Mouse (Mus musculus): ENCODE results near the gene Rapgef5. TPM values are rescaled to one million over a fixed set of nuclear protein-coding genes. Genes with fewer than 3 reads are reported as not detected.
A peak's percentile ranks its signal among the peaks of the same experiment; 100 is the strongest.

The Rapgef5 gene
- 11.7 and 12.4 TPM in 2 replicates for polyA plus RNA-seq (2014; fragmentation: Nextera tagmentation; extraction: Ambion mirVana)

- Histone ChIP-seq H3K4me3 (ENCODE audit: low read depth, low read length) (no peak within 1 kb of the TSS), H3K36me3 (ENCODE audit: control insufficient read depth, insufficient read depth, low read length) (no peaks in the 10 kb centered on the region), H3K9ac (ENCODE audit: low read depth, low read length) (no peak within 1 kb of the TSS), H3K9me3 (ENCODE audit: control insufficient read depth, low read length) (no peaks in the 10 kb centered on the region), H3K4me1 (ENCODE audit: control insufficient read depth, insufficient read depth, low read length) (no peaks in the 10 kb centered on the region), H3K4me2 (ENCODE audit: low read depth, low read length) (no peak within 1 kb of the TSS), H3K27me3 (replicated peaks; ENCODE audit: control insufficient read depth, insufficient read depth, low read length) (no peaks in the 10 kb centered on the region), H3K27ac (replicated peaks; ENCODE audit: low read depth, low read length) (no peak within 1 kb of the TSS)
- ATAC-seq (ENCODE audit: low read depth) (no peak), DNase-seq (ENCODE audit: low spot score) (no peak)
- WGBS: 87% methylated on average over 2 of the region's 2 CpGs
These were observed at the start of gene Rapgef5 for GRCm38 (mm10) chr12:117516179-117516578. Rapgef5 (plus strand) TSS chr12:117516479.

GRCm38 (mm10) chr12:117468329-117468728, 48.0 kb upstream of the Rapgef5 start:
- no peak for DNase-seq (ENCODE audit: low spot score)
- Histone ChIP-seq H3K27me3 (replicated peaks; ENCODE audit: control insufficient read depth, insufficient read depth, low read length) (no peaks in the 10 kb centered on the region), H3K4me2 (ENCODE audit: low read depth, low read length) (no peak overlapping the region), H3K4me1 (ENCODE audit: control insufficient read depth, insufficient read depth, low read length) (no peaks in the 10 kb centered on the region), H3K27ac (replicated peaks; ENCODE audit: low read depth, low read length) (no peak overlapping the region), H3K9me3 (ENCODE audit: control insufficient read depth, low read length) (0 out of 2 replicates have a peak, but pooled peaks cover 4% of the 10 kb centered on the region), H3K9ac (ENCODE audit: low read depth, low read length) (no peak overlapping the region), H3K4me3 (ENCODE audit: low read depth, low read length) (no peak overlapping the region), H3K36me3 (ENCODE audit: control insufficient read depth, insufficient read depth, low read length) (no peaks in the 10 kb centered on the region)
- WGBS: 60% methylated on average over 5 of the region's 5 CpGs
- ATAC-seq (ENCODE audit: low read depth): no peak

- H3K4me1 ChIP-seq (ENCODE audit: control insufficient read depth, insufficient read depth, low read length): no peaks in the 10 kb centered on the region
- H3K9me3 ChIP-seq (ENCODE audit: control insufficient read depth, low read length): no peaks in the 10 kb centered on the region
- WGBS: 57% methylated on average over 3 of the region's 3 CpGs
- H3K27me3 ChIP-seq (replicated peaks; ENCODE audit: control insufficient read depth, insufficient read depth, low read length): no peaks in the 10 kb centered on the region
- H3K36me3 ChIP-seq (ENCODE audit: control insufficient read depth, insufficient read depth, low read length): no peaks in the 10 kb centered on the region
- no peak overlapping the region for H3K9ac ChIP-seq (ENCODE audit: low read depth, low read length)
- DNase-seq (ENCODE audit: low spot score) (no peak), ATAC-seq (ENCODE audit: low read depth) (no peak)
- H3K4me3 ChIP-seq (ENCODE audit: low read depth, low read length): no peak overlapping the region
- no peak overlapping the region for H3K27ac ChIP-seq (replicated peaks; ENCODE audit: low read depth, low read length)
- H3K4me2 ChIP-seq (ENCODE audit: low read depth, low read length): no peak overlapping the region
These were observed 37.3 kb upstream of the Rapgef5 start for GRCm38 (mm10) chr12:117479014-117479413.

- Histone ChIP-seq H3K27me3 (replicated peaks; ENCODE audit: control insufficient read depth, insufficient read depth, low read length) (no peaks in the 10 kb centered on the region), H3K4me2 (ENCODE audit: low read depth, low read length) (no peak overlapping the region), H3K4me1 (ENCODE audit: control insufficient read depth, insufficient read depth, low read length) (no peaks in the 10 kb centered on the region), H3K27ac (replicated peaks; ENCODE audit: low read depth, low read length) (no peak overlapping the region), H3K9ac (ENCODE audit: low read depth, low read length) (no peak overlapping the region), H3K36me3 (ENCODE audit: control insufficient read depth, insufficient read depth, low read length) (no peaks in the 10 kb centered on the region), H3K4me3 (ENCODE audit: low read depth, low read length) (no peak overlapping the region), H3K9me3 (ENCODE audit: control insufficient read depth, low read length) (no peaks in the 10 kb centered on the region)
- DNase-seq (ENCODE audit: low spot score) (no peak), ATAC-seq (ENCODE audit: low read depth) (no peak)
- 58% methylated on average over 7 of the region's 7 CpGs for WGBS
These were observed 36.6 kb upstream of the Rapgef5 start for GRCm38 (mm10) chr12:117479680-117480079.

DNA sequence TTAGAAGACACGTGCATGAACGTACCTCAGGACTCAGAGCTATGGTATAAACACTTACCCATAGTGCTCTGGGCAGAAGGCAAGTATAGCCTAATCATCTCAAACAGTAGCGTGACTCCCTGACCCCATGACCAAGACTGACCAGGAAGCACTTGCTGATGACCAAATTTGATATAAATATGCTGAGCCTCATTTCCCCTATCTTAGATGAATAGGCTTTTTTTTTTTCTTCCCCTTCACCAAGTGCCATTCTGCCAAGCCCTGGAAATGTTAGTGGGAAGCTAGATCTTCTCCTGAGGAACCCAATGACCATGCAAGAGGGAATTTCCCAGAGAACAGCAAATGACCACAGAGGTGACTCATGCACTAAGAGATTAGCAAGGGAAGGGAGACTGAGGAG, 35.3 kb upstream of the Rapgef5 start:
- Histone ChIP-seq H3K4me3 (ENCODE audit: low read depth, low read length) (no peak overlapping the region), H3K4me1 (ENCODE audit: control insufficient read depth, insufficient read depth, low read length) (no peaks in the 10 kb centered on the region), H3K27ac (replicated peaks; ENCODE audit: low read depth, low read length) (no peak overlapping the region), H3K9ac (ENCODE audit: low read depth, low read length) (no peak overlapping the region), H3K9me3 (ENCODE audit: control insufficient read depth, low read length) (no peaks in the 10 kb centered on the region), H3K27me3 (replicated peaks; ENCODE audit: control insufficient read depth, insufficient read depth, low read length) (no peaks in the 10 kb centered on the region), H3K36me3 (ENCODE audit: control insufficient read depth, insufficient read depth, low read length) (no peaks in the 10 kb centered on the region), H3K4me2 (ENCODE audit: low read depth, low read length) (no peak overlapping the region)
- WGBS: 75% methylated on average over 3 of the region's 3 CpGs
- DNase-seq (ENCODE audit: low spot score): no peak
- no peak for ATAC-seq (ENCODE audit: low read depth)

DNA sequence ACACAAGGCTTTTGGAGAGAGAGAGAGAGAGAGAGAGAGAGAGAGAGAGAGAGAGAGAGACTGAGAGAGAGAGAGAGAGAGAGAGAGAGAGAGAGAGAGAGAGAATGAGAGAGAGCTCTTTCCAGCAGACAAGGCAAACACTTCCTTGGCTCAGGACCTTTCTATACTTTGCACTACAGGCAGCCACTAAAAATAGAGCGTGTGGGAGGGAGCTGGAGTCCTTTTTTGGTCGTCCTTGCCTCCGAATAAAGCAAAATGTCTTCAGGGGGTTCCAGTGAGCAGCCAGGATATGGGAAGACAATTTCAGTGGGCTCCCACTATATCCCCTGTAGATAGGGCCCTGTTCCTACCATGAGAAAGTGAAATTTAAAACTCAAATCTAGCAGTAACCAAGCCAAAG, 33.6 kb upstream of the Rapgef5 start:
- no peak overlapping the region for H3K4me2 ChIP-seq (ENCODE audit: low read depth, low read length)
- peak; percentile 35 for DNase-seq (ENCODE audit: low spot score)
- no peak overlapping the region for H3K27ac ChIP-seq (replicated peaks; ENCODE audit: low read depth, low read length)
- ATAC-seq (ENCODE audit: low read depth): no peak
- 18% methylated on average over 3 of the region's 3 CpGs for WGBS
- no peaks in the 10 kb centered on the region for H3K9me3 ChIP-seq (ENCODE audit: control insufficient read depth, low read length)
- no peaks in the 10 kb centered on the region for H3K27me3 ChIP-seq (replicated peaks; ENCODE audit: control insufficient read depth, insufficient read depth, low read length)
- H3K9ac ChIP-seq (ENCODE audit: low read depth, low read length): no peak overlapping the region
- H3K4me3 ChIP-seq (ENCODE audit: low read depth, low read length): no peak overlapping the region
- H3K4me1 ChIP-seq (ENCODE audit: control insufficient read depth, insufficient read depth, low read length): peaks cover 11% of the 10 kb centered on the region; the same call in 1 of the 2 replicates
- H3K36me3 ChIP-seq (ENCODE audit: control insufficient read depth, insufficient read depth, low read length): no peaks in the 10 kb centered on the region

DNA sequence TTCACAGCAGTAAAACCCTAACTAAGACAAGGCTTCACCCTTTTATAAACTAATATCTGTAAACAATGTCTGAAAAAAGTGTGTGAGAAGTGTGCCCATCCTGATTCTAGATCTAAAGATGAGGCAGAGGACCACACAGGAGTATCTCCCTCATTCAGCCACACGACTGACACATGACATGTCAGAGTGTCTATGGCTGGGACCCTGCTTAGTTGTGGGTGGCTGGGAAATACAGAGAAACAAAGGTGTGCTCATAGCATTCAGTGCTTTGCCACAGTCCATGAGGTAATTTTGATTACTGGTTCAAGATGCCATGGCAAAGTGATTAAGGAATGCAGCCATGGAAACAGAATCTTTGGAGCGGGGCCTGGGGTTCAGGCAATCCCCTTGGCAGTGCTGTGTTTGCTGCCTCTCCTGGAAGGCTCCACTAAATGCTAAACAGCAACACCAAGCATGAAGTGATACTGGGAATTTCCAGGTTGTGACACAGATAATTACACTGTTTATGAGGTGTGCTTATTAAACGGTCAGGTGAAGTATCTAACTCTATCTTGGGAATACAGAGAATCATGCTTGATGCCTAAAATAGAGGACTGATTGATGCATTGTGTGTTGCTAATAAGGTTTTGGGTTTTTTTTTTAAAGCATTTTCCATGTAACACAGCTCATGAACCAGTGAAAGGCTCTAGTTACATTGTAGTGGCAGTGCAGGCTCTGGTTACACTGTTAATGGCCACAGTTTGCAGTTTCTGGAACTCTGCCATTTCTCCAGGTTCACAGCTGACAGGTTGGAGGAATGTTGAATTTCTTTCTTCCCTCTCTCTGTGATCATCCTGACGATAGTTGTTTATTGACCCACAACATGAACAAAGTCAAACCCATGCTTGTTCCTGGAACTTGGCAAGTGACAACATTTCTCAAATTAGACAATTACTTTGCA, 29.9 kb upstream of the Rapgef5 start:
- no peak overlapping the region for H3K4me3 ChIP-seq (ENCODE audit: low read depth, low read length)
- DNase-seq (ENCODE audit: low spot score) (peak; percentile 84), ATAC-seq (ENCODE audit: low read depth) (peak; percentile 85)
- H3K9ac ChIP-seq (ENCODE audit: low read depth, low read length): no peak overlapping the region
- H3K4me1 ChIP-seq (ENCODE audit: control insufficient read depth, insufficient read depth, low read length): peaks cover 11% of the 10 kb centered on the region; the same call in 1 of the 2 replicates
- WGBS: 45% methylated on average over 4 of the region's 4 CpGs
- H3K4me2 ChIP-seq (ENCODE audit: low read depth, low read length): no peak overlapping the region
- H3K27me3 ChIP-seq (replicated peaks; ENCODE audit: control insufficient read depth, insufficient read depth, low read length): no peaks in the 10 kb centered on the region
- no peaks in the 10 kb centered on the region for H3K36me3 ChIP-seq (ENCODE audit: control insufficient read depth, insufficient read depth, low read length)
- no peaks in the 10 kb centered on the region for H3K9me3 ChIP-seq (ENCODE audit: control insufficient read depth, low read length)
- H3K27ac ChIP-seq (replicated peaks; ENCODE audit: low read depth, low read length): no peak overlapping the region

DNA sequence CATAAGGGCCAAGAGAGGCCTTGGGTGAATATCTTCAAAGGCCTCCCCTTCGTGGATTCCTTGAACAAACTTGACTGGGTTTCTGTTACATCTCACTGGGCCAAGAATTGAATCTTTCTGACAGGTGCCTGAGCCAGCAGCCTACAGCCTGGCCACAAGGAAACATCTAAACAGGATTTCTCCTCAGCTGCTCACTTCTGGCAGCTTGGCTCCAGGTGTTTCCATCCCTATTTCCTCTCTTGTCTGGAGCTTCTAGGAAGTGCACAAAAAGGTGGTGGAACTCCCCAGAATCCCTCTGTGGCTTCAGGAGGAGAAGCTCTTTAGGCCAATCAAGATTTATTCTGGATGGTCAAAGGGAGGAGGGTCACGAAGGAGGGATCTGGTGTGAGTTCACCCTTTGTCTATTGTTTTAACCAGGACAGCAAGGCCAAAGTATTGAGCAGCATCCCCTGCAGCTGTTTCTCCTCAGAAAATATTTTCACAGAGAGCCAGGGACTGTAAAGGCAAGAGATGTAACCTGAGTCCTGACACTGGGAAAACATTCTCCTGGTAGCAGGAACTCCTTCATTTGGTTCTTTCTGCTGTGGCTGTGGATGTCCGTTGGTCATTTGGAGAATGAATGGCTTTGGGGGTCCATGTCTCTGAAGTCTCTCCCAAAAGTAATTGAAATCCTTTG, 19.6 kb upstream of the Rapgef5 start:
- WGBS: 28% methylated on average over 3 of the region's 3 CpGs
- Histone ChIP-seq H3K4me2 (ENCODE audit: low read depth, low read length) (no peak overlapping the region), H3K27ac (replicated peaks; ENCODE audit: low read depth, low read length) (no peak overlapping the region), H3K4me1 (ENCODE audit: control insufficient read depth, insufficient read depth, low read length) (peaks cover 8% of the 10 kb centered on the region; the same call in 1 of the 2 replicates), H3K4me3 (ENCODE audit: low read depth, low read length) (no peak overlapping the region), H3K9me3 (ENCODE audit: control insufficient read depth, low read length) (no peaks in the 10 kb centered on the region), H3K36me3 (ENCODE audit: control insufficient read depth, insufficient read depth, low read length) (no peaks in the 10 kb centered on the region), H3K27me3 (replicated peaks; ENCODE audit: control insufficient read depth, insufficient read depth, low read length) (no peaks in the 10 kb centered on the region), H3K9ac (ENCODE audit: low read depth, low read length) (no peak overlapping the region)
- peak; percentile 30 for DNase-seq (ENCODE audit: low spot score)
- ATAC-seq (ENCODE audit: low read depth): no peak
